ENCODE assay signal across 8 mouse cellular contexts in the genomic region with DNA sequence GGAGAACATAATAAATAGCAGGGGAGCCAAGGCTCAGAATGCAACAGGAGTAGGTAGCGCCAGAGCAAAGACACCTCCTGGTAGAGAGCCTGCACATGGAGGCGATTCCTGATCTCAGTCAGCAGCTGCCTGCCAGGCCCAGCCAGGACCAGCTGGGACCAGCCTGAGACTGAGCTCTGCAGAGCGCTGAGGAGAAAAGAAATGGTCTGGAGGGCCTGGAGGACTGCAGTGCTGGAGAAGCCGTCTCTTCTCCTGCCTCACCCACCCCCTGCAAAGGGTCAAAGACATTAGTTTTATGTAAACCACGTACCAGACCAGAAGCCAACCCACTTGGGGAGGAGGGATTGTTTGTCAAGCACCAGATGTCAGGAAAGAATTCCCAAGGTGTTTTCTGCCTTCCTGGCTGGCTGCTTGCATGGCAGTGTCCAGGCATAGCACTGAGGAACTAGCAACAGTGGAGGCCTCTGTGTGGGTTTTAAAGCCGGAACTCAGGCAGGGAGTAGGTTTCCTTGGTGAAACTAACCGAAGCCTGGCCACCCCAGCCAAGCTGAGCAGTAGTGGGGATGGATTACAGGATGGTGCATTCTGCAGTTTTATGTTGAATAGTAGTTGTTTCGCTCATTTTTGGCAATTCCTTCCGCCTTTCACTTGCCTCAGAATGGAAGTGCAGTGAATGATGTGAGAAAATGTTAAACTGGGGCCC.
A peak's percentile ranks its signal among the peaks of the same experiment; 100 is the strongest.
DNase-seq lines count a peak whose midpoint lies in the region; ATAC-seq lines count a peak whose summit lies in the region.

No protein-coding gene starts in this region.

- H3K4me3 ChIP-seq in intestine, embryonic 14.5 days (ENCODE audit: low read depth, low read length): no peak overlapping the region

- H3K9me3 ChIP-seq in intestine, embryonic 14.5 days (ENCODE audit: control insufficient read depth, low read length): no peaks in the 10 kb centered on the region

- H3K27me3 ChIP-seq in intestine, embryonic 14.5 days (replicated peaks; ENCODE audit: control insufficient read depth, insufficient read depth, low read length): no peaks in the 10 kb centered on the region

- DNase-seq in cerebellum, postnatal 10 days: peak; percentile 54 to 65
- DNase-seq in cerebellum, adult 11-12 months: no peak
- DNase-seq in embryo, embryonic 10.5 days (ENCODE audit: low spot score): peak; percentile 71
- DNase-seq in intestine, embryonic 14.5 days (ENCODE audit: low spot score): peak; percentile 74
- DNase-seq in lung, postnatal 10 days: peak; percentile 62
- no peak for DNase-seq in adrenal gland, postnatal 25 days
- no peak for DNase-seq in thymus, postnatal 0 days (ENCODE audit: low spot score)
- no peak for DNase-seq in layer of hippocampus, adult 11-12 months (ENCODE audit: low spot score)

- peak overlapping the region; percentile 64 for H3K27ac ChIP-seq in intestine, embryonic 14.5 days (ENCODE audit: low read depth)

- no peak overlapping the region for H3K4me2 ChIP-seq in intestine, embryonic 14.5 days (ENCODE audit: low read length)

- no peak overlapping the region for H3K9ac ChIP-seq in intestine, embryonic 14.5 days (ENCODE audit: low read length)

- peak; percentile 68 for ATAC-seq in intestine, embryonic 14.5 days (replicated peaks; ENCODE audit: low FRiP score, low TSS enrichment, low read depth)

- H3K4me1 ChIP-seq in intestine, embryonic 14.5 days (replicated peaks; ENCODE audit: control insufficient read depth, insufficient read depth, low read length): peaks cover 34% of the 10 kb centered on the region

- WGBS in intestine, embryonic 14.5 days: 27% methylated on average over 9 of the region's 9 CpGs

- H3K36me3 ChIP-seq in intestine, embryonic 14.5 days (ENCODE audit: control insufficient read depth, insufficient read depth, low read length): 0 out of 2 replicates have a peak, but pooled peaks cover 22% of the 10 kb centered on the region

Comparison
In these comparisons a context has a peak if more than half of its experiments do, and no peak if none do; other contexts are left out.
1. DNase-seq: peak in cerebellum, postnatal 10 days (2 of 2), embryo, embryonic 10.5 days (single experiment), intestine, embryonic 14.5 days (single experiment) and lung, postnatal 10 days (single experiment); none in cerebellum, adult 11-12 months (single experiment), adrenal gland, postnatal 25 days (single experiment), thymus, postnatal 0 days (single experiment) and layer of hippocampus, adult 11-12 months (single experiment).